Mouse (Mus musculus) limb, embryonic 14.5 days (tissue): ENCODE measurements around the gene Ptpre. TPM values are rescaled to one million over a fixed set of nuclear protein-coding genes. Genes with fewer than 3 reads are reported as not detected.

ENCODE experiments used
- ATAC-seq: fragments of 200-750 bp; cut with Nextera tagmentation; 2 replicates; pipeline ENCODE4 v1.8.0; 2017; ENCODE audit warnings: low read depth, moderate number of reproducible peaks, moderate TSS enrichment; ENCODE audit not compliant: low FRiP score
- DNase-seq: peaks from one replicate; pipeline ENCODE4 v3.0.0-alpha.2; 2015; ENCODE audit warnings: low spot score
- H3K27ac ChIP-seq: fragments of 300-500 bp; sonication (generic); replicated peaks from 2 replicates; pipeline ENCODE4 v1.5.1; 2014; ENCODE audit warnings: low read depth, mild to moderate bottlenecking, low read length, moderate library complexity, mixed read lengths
- H3K27me3 ChIP-seq: fragments of 300-500 bp; sonication (generic); 2 replicates; pipeline ENCODE4 v1.6.1; 2014; ENCODE audit warnings: low read length, mixed read lengths; ENCODE audit not compliant: control insufficient read depth, insufficient read depth
- H3K36me3 ChIP-seq: fragments of 300-500 bp; sonication (generic); 2 replicates; pipeline ENCODE4 v1.6.1; 2014; ENCODE audit warnings: mild to moderate bottlenecking, low read length, moderate library complexity, mixed read lengths; ENCODE audit not compliant: control insufficient read depth, insufficient read depth
- H3K4me1 ChIP-seq: fragments of 300-500 bp; sonication (generic); 2 replicates; pipeline ENCODE4 v1.6.1; 2014; ENCODE audit warnings: antibody characterized with exemption, low read length, mixed read lengths; ENCODE audit not compliant: control insufficient read depth, insufficient read depth
- H3K4me2 ChIP-seq: fragments of 300-500 bp; sonication (generic); replicated peaks from 2 replicates; pipeline ENCODE4 v1.6.1; 2014; ENCODE audit warnings: low read depth, mild to moderate bottlenecking, low read length, moderate library complexity; ENCODE audit not compliant: severe bottlenecking
- H3K4me3 ChIP-seq: fragments of 300-500 bp; sonication (generic); replicated peaks from 2 replicates; pipeline ENCODE4 v1.5.1; 2014; ENCODE audit warnings: low read length
- H3K9ac ChIP-seq: fragments of 300-500 bp; sonication (generic); 2 replicates; pipeline ENCODE4 v1.6.1; 2014; ENCODE audit warnings: mild to moderate bottlenecking, low read depth, low read length, moderate library complexity; ENCODE audit not compliant: severe bottlenecking
- H3K9me3 ChIP-seq: fragments of 300-500 bp; sonication (generic); 2 replicates; pipeline ENCODE4 v1.6.1; 2016; ENCODE audit warnings: low read length; ENCODE audit not compliant: control insufficient read depth
- POLR2A ChIP-seq: fragments of 200-500 bp; IDR thresholded peaks from 2 replicates; pipeline ENCODE4 v1.8.0; 2012; ENCODE audit warnings: inconsistent platforms, mild to moderate bottlenecking, moderate library complexity, borderline replicate concordance; ENCODE audit not compliant: insufficient read depth, insufficient read length; ENCODE audit errors: extremely low read depth
- WGBS: fragments of 180-500 bp; shearing (Covaris S2); extraction: QIAGEN DNeasy Blood & Tissue Kit; methylation state at CpG from one replicate; pipeline ENCODE4 v1.1.7; 2014; 5-methylcytosine and 5-hydroxymethylcytosine counted together
- polyA plus RNA-seq, 2 experiments: library from polyadenylated mRNA; depleted of rRNA in 1 of 2; stranded (reverse) in 1 of 2; unstranded in 1 of 2; fragments of >200 nt; fragmentation: Nextera tagmentation in 1 of 2; extraction: Ambion mirVana in 1 of 2; gene quantifications; 2 replicates each; pipeline versions ENCODE4 v1.2.1 to v1.2.3; 2012 to 2014

Gene Ptpre
- polyA plus RNA-seq, 2 experiments, result 3.0 to 3.6 TPM

DNA sequence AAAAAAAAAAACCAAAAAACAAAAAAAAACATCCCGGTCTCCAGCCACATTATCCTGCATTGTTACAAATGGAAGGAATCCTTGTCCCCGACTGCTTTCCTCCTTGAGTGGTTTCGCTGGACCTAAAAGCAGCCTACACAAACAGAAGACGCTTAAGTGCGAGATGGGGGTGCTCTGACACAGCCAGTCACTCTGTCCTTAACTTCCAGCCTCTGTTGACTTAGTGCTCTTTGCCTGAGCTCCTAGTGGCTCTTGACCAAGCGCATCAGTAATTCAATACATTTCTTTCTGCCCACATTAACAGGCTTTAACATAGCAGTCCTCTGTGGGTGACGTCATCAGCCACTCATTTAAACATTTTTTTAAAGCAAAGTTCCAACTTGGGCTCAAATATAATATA lies 8.7 kb downstream of the Ptpre start:
- DNase-seq (no peak), ATAC-seq (no peak)
- no peak for TF ChIP-seq POLR2A
- no peaks in the 10 kb centered on the region for H3K27me3 ChIP-seq
- H3K4me3 ChIP-seq, result no peak overlapping the region
- no peak overlapping the region for H3K9ac ChIP-seq
- H3K9me3 ChIP-seq, result no peaks in the 10 kb centered on the region
- no peaks in the 10 kb centered on the region for H3K36me3 ChIP-seq
- H3K27ac ChIP-seq, result no peak overlapping the region
- H3K4me1 ChIP-seq, result 0 out of 2 replicates have a peak, but pooled peaks cover 5% of the 10 kb centered on the region
- H3K4me2 ChIP-seq, result no peak overlapping the region
- WGBS, result 72% methylated on average over 7 of the region's 7 CpGs

DNA sequence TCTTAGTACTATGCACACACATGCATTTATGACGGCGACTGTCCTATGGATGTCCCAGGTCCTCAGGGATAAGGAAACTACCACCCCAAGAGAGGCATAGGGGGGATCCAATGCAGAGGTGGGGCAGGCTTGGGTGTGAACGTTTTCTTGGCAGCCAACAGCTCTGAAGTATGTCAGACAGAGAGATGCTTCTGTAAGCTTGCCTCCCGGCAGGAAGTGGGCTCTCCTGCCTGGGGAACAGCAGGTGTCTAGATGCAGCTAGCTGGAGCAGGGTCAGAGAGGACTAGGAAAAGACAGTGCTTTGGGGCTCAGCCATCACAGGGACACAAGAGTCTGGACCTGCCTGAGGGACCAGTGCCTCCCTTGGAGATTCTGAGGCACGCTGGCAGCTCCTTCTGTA lies 9.2 kb downstream of the Ptpre start:
- Histone ChIP-seq H3K4me3 (no peak overlapping the region), H3K27ac (no peak overlapping the region), H3K9me3 (no peaks in the 10 kb centered on the region), H3K9ac (no peak overlapping the region), H3K4me2 (no peak overlapping the region), H3K27me3 (no peaks in the 10 kb centered on the region), H3K4me1 (0 out of 2 replicates have a peak, but pooled peaks cover 5% of the 10 kb centered on the region), H3K36me3 (no peaks in the 10 kb centered on the region)
- WGBS, result 64% methylated on average over 5 of the region's 5 CpGs
- DNase-seq (no peak), ATAC-seq (no peak)
- TF ChIP-seq POLR2A, result no peak

DNA sequence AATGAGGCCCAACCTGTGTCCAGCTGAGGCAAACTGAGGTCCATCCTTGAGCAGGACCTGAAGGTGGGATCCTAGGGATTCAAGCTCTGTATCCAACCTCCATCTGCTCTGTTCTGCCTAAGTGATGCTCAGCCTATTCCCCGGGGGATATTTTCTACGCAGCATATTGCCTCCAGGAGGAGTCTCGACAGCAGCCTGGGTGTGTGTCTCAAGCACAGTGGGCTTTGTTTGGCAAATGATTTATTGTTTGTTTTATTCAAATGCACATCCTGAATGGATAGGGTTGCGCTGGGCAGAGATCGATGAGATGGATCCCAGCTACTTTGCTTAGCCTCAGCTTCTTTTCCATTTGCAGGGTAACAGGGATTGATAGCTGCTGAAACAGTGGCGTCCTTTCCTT lies 11.2 kb downstream of the Ptpre start:
- no peak for ATAC-seq
- TF ChIP-seq POLR2A, result no peak
- 69% methylated on average over 6 of the region's 6 CpGs for WGBS

GRCm38 (mm10) chr7:135551547-135551946 lies 14.3 kb downstream of the Ptpre start:
- Histone ChIP-seq H3K9ac (no peak overlapping the region), H3K27ac (no peak overlapping the region), H3K4me2 (no peak overlapping the region), H3K9me3 (no peaks in the 10 kb centered on the region), H3K36me3 (no peaks in the 10 kb centered on the region), H3K4me3 (no peak overlapping the region), H3K4me1 (no peaks in the 10 kb centered on the region), H3K27me3 (no peaks in the 10 kb centered on the region)
- no peak for ATAC-seq
- DNase-seq, result no peak
- WGBS, result 67% methylated on average over 1 of the region's 1 CpGs
- no peak for TF ChIP-seq POLR2A

More for the DNA sequence above, 11.2 kb downstream of the Ptpre start:
- no peak overlapping the region for H3K9ac ChIP-seq
- H3K4me3 ChIP-seq, result no peak overlapping the region
- 0 out of 2 replicates have a peak, but pooled peaks cover 2% of the 10 kb centered on the region for H3K4me1 ChIP-seq
- no peak overlapping the region for H3K4me2 ChIP-seq
- H3K27ac ChIP-seq, result no peak overlapping the region
- no peaks in the 10 kb centered on the region for H3K27me3 ChIP-seq
- no peaks in the 10 kb centered on the region for H3K36me3 ChIP-seq
- DNase-seq, result no peak
- no peaks in the 10 kb centered on the region for H3K9me3 ChIP-seq

DNA sequence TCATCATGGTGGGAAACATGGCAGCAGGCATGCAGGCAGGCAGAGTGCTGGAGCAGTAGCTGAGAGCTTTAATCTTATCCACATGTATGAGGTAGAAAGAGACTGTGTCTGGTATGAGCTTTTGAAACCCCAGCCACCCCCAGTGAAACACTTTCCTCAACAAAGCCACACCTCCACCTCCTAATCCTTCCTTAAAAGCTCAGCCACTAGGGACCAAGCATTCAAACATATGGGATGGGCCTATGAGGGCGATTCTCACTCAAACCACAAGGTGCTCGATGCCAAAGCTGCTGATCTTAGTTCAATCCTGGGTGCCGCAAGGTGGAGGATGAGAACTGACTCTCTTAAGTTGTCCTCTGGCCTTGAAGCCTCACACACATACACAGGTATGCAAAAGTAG lies 16.3 kb downstream of the Ptpre start:
- no peaks in the 10 kb centered on the region for H3K36me3 ChIP-seq
- no peaks in the 10 kb centered on the region for H3K4me1 ChIP-seq
- no peak overlapping the region for H3K27ac ChIP-seq
- ATAC-seq (no peak), DNase-seq (no peak)
- no peak overlapping the region for H3K4me3 ChIP-seq
- 72% methylated on average over 3 of the region's 3 CpGs for WGBS
- no peak overlapping the region for H3K4me2 ChIP-seq
- no peaks in the 10 kb centered on the region for H3K27me3 ChIP-seq
- TF ChIP-seq POLR2A, result no peak
- H3K9me3 ChIP-seq, result no peaks in the 10 kb centered on the region
- H3K9ac ChIP-seq, result no peak overlapping the region
